Comparison of ENCODE assay signal across 43 mouse cellular contexts in the genomic region with DNA sequence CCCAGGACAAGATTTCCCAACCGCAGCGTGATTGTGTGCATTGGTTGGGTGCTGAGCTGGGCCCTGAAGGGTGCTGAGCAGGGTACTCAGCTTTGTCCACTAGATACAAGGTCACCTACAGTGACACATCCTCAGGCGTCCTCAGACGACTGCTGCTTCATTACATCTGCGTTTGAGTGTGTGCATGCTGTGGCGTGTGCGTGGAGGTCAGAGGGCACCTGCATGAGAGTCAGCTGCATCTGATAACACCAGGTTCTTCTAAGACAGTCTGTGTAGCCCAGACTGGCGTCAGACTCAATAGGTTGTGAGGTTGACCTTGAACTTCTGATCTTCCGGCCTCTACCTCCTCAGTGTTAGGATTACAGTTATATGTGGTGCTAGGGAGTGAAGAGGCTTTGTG. TPM values are rescaled to one million over a fixed set of nuclear protein-coding genes. Genes with fewer than 3 reads are reported as not detected.
"Had no signal": no experiment of that assay in that cellular context is flagged by ENCODE, and none has a peak within 500 bp of the region (broad histone marks: within the 10 kb centered on the region; RNA-seq: fewer than 3 reads in every experiment).

No protein-coding gene starts in this region.

- H3K9me3 ChIP-seq: heart, embryonic 10.5 days; heart, embryonic 12.5 days; heart, embryonic 13.5 days; heart, embryonic 15.5 days; hindbrain, embryonic 10.5 days; hindbrain, embryonic 12.5 days; hindbrain, embryonic 13.5 days; hindbrain, embryonic 15.5 days; intestine, embryonic 15.5 days; kidney, embryonic 15.5 days had no signal

- H3K9ac ChIP-seq: heart, embryonic 12.5 days; heart, embryonic 13.5 days; heart, embryonic 15.5 days; hindbrain, embryonic 12.5 days; hindbrain, embryonic 13.5 days; hindbrain, embryonic 14.5 days; hindbrain, embryonic 15.5 days; intestine, embryonic 15.5 days; kidney, embryonic 15.5 days had no signal

- H3K4me3 ChIP-seq: heart, embryonic 10.5 days; heart, embryonic 12.5 days; heart, embryonic 13.5 days; heart, embryonic 15.5 days; hindbrain, embryonic 10.5 days; hindbrain, embryonic 12.5 days; hindbrain, embryonic 13.5 days; hindbrain, embryonic 15.5 days; intestine, embryonic 15.5 days; kidney, embryonic 15.5 days; layer of hippocampus, adult 2 months had no signal

- H3K4me2 ChIP-seq: heart, embryonic 11.5 days; heart, embryonic 12.5 days; heart, embryonic 13.5 days; heart, embryonic 15.5 days; hindbrain, embryonic 12.5 days; hindbrain, embryonic 13.5 days; hindbrain, embryonic 14.5 days; hindbrain, embryonic 15.5 days; intestine, embryonic 15.5 days; kidney, embryonic 15.5 days had no signal

- H3K4me1 ChIP-seq: heart, embryonic 10.5 days; heart, embryonic 13.5 days; heart, embryonic 15.5 days; hindbrain, embryonic 10.5 days; hindbrain, embryonic 12.5 days; hindbrain, embryonic 13.5 days; hindbrain, embryonic 15.5 days; intestine, embryonic 15.5 days had no signal

- ATAC-seq: hindbrain, embryonic 16.5 days; inflammation-experienced regulatory T-cells, adult 6 months; intestine, embryonic 15.5 days; intestine, embryonic 16.5 days; intestine, postnatal 0 days had no signal

- H3K27me3 ChIP-seq: heart, embryonic 12.5 days; heart, embryonic 15.5 days; hindbrain, embryonic 15.5 days; intestine, embryonic 15.5 days had no signal

- H3K27ac ChIP-seq: heart, embryonic 10.5 days; heart, embryonic 13.5 days; heart, embryonic 15.5 days; hindbrain, embryonic 10.5 days; hindbrain, embryonic 12.5 days; hindbrain, embryonic 13.5 days; hindbrain, embryonic 14.5 days; hindbrain, embryonic 15.5 days; hindbrain, postnatal 0 days; intestine, embryonic 15.5 days; kidney, embryonic 15.5 days; kidney, postnatal 0 days; layer of hippocampus, adult 2 months had no signal

- H3K36me3 ChIP-seq: heart, embryonic 10.5 days; heart, embryonic 12.5 days; heart, embryonic 13.5 days; heart, embryonic 15.5 days; hindbrain, embryonic 10.5 days; hindbrain, embryonic 12.5 days; hindbrain, embryonic 13.5 days; hindbrain, embryonic 15.5 days; intestine, embryonic 15.5 days; kidney, embryonic 15.5 days had no signal

- DNase-seq: heart, postnatal 10 days; heart, postnatal 14 days; heart, postnatal 36 days; heart, postnatal 4 days; kidney, adult 11 months; kidney, adult 18-20 months; kidney, adult 2 months; kidney, adult 8-10 months; kidney, adult 9 months; kidney, postnatal 10 days; kidney, postnatal 14 days; kidney, postnatal 25 days; kidney, postnatal 36 days; kidney, postnatal 4 days; layer of hippocampus, adult 9-11 months; layer of hippocampus, postnatal 36 days had no signal

RNA-seq across cellular contexts. Expression of gene Fam71a, which starts 59.4 kb away (rescaled TPM):
- polyA plus RNA-seq: heart, embryonic 10.5 days; heart, embryonic 11.5 days; heart, embryonic 12.5 days; heart, embryonic 13.5 days; heart, embryonic 14.5 days; heart, embryonic 15.5 days; heart, embryonic 16.5 days; heart, postnatal 0 days; hindbrain, embryonic 10.5 days; hindbrain, embryonic 11.5 days; hindbrain, embryonic 12.5 days; hindbrain, embryonic 13.5 days; hindbrain, embryonic 14.5 days; hindbrain, embryonic 15.5 days; hindbrain, embryonic 16.5 days; hindbrain, postnatal 0 days; inflammation-experienced regulatory T-cells, adult 6 months; intestine, embryonic 14.5 days; intestine, embryonic 15.5 days; intestine, embryonic 16.5 days; intestine, postnatal 0 days; kidney, adult 2 months; kidney, embryonic 14.5 days; kidney, embryonic 15.5 days; kidney, embryonic 16.5 days; kidney, postnatal 0 days; large intestine, adult 2 months had no signal
